Mouse (Mus musculus) heart, adult 11 months (tissue): ENCODE results near the gene Chrm1.
"Not testable (repeated sequence)": the region's sequence is repeated elsewhere in the genome, so short reads cannot be mapped to it uniquely, and the experiment has no call there.

Source experiments
- DNase-seq: peaks from one replicate; pipeline ENCODE4 v3.0.0; 2022

The Chrm1 gene

GRCm38 (mm10) chr19:8719037-8719436 lies 55.4 kb downstream of the Chrm1 start:
- not testable (repeated sequence) for DNase-seq

DNA sequence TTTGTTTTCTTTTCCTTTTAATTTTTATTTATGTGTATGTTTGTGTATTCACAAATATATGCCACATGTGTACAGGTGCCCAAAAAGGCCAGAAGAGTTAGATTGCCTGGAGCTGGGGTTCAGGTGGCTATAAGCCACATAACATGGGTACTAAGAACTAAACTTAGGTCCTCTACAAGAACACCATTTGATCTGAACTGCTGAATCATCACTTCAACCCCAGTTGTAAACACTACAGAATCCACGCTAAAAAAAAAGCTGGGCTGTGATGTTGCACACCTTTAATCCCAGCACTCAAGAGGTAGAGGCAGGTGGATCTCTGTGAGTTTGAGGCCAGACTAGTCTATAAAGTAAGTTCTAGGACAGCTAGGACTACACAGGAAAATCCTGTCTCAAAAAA lies 57.8 kb downstream of the Chrm1 start:
- no peak for DNase-seq

DNA sequence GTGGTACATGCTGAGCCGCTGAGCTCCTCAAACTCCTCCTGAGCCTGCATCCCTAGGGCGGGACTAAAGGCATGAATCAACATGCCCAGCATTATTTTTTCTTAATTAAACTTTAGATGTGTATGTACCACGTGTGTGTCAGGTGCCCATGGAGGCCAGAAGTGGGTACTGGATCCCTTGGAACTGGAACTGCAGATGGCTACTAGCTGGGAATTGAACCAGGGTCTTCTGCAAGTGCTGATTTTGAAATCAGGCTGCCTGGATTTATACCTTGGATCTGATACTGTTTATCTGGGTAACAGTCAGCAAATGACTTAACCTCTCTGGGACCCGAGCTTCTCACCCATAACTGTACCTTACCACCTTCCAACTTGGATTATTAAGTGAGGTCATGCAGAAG lies 58.4 kb downstream of the Chrm1 start:
- no peak for DNase-seq

- DNase-seq: no peak
These were observed 58.9 kb downstream of the Chrm1 start for GRCm38 (mm10) chr19:8722559-8722906.

DNA sequence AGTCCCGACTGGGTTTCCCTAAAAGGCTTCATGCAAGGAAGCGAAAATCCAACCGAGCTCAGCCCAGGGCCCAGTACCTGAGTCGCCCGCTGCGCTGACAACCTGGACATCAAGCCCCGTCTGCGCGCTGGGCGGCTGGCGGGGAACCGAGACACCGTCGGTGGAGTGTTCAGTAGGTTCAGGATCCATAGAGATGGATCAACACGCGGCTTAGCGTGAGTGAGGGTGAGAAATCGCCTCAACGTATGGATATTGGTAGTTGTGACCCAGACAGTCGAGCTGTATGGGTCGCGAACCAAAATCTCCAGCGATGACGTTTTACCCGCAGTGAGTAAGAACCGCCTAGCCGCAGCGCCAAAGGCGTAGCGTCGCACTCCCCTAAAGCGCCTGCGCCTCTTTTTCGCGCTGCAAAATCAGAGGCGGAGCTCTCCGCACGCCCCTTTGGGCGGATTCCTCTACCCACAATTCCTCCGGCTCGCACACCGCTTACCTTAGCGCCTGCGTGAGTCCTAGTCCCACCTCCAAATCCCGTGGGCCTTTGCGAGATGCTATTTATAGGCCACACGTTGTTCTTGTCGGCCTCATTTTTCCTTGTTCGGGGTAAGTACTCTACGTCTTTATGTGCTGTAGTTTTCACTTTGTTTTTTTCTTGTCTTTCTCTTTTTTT lies 59.5 kb downstream of the Chrm1 start, which contains the start of gene Slc3a2:
Gene Slc3a2, minus strand, starts transcription at position 463 of the 667 bp plus-strand sequence.
- DNase-seq: peak; percentile 100

DNA sequence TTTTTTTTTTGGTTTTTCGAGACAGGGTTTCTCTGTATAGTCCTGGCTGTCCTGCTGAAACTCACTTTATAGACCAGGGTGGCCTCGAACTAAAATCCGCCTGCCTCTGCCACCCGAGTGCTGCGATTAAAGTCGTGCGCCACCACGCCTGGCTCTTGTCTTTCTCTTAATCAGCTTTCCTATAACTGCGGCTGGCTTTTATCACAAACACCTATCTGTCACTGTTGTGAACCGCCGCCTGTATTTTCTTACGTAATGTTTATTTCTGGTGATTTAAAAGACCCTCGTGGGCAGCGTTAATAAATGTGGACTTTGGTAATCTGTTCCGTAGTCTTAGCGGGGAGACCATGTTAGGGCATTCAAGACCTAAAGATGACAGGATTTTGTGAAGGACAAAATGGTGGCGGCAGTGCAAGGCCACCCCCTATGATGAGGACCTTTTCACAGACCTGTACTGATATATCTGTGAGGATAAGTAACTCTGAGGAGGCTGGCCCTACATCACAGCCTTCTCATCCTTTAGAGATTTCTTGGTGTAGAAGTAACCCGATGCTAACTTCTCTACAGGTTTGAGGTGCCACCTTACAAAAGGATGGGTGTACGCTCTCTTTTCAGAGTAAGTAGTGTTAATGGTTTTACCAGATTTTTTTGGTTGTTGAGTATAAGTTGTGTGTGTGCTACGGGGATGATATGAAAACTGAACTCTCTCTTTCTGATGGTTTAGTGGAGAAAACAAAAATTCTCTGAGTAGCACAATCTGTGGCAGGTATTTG lies 60.2 kb downstream of the Chrm1 start:
- peak; percentile 90 for DNase-seq

DNA sequence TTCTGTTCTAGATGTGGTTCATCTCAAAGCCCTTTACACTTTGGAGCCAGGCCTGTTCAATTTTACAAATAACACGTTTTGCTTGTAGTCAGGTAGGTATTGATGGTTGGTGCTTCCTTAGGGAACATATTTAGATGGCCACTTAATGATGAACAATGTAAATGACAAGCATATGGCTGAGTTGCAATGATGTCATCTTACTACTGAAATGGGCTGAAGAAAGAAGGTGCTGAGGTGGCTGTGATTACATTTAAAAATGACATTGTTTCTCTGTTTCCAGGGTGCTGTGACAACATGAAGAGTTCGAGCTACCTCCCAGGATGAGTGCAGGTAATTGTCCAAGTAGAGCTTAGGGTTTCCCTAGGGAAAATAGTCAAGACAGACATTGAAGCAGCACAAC lies 60.8 kb downstream of the Chrm1 start:
- DNase-seq: no peak

DNA sequence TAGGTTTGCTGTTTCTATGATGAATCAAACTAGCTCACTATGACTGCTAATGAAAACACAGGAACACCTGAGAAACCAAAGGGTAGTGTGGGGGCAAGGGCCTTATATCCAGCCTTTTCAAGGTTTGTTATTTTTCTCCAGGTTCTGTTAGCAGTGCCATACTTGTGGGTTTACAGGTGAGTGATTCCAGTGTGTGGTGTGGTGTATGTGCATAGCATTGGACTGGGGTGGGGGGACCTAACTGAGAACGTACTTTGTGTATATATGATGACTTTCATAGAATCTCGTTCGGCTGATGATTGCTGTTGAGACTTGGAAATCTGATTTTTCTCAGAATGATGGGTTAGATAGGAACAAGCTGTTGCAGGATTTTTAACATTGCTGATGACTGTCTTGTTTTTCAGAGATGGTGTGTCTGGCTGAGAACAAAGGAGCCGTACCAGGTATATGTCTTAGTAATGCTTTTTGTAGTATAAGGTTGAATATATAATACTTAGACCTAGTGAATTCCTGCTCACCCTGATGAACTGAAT lies 61.6 kb downstream of the Chrm1 start:
- no peak for DNase-seq

- DNase-seq: no peak
These were observed 63.2 kb downstream of the Chrm1 start for GRCm38 (mm10) chr19:8726609-8727390.

DNA sequence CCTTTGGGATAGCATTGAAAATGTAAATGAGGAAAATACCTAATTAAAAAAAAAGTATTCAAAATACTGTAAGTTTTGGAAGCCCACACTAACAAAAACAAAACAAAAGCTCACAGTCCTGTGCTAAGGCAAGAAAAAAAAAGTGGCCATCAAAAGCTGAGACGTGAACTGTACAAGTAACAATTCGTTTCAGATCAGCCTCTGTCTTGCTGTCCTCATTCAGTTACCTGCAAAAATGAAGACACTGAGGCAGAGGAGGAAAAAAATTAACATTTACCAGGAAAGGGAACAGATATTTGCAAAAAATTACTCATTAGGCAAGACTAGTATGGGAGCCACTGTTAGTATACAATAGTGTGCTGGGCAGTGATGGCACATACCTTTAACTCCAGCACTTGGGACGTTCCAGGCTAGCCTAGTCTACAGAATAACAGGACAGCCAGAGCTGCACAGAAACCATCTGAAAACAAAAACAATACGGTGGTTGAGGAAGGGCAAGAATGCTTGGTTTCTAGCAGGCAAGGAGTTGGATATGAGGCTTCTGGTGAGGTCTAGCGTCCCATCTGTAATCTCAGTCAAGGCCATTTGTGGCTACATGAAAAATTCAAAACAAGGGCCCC lies 64.0 kb downstream of the Chrm1 start:
- DNase-seq: no peak

DNA sequence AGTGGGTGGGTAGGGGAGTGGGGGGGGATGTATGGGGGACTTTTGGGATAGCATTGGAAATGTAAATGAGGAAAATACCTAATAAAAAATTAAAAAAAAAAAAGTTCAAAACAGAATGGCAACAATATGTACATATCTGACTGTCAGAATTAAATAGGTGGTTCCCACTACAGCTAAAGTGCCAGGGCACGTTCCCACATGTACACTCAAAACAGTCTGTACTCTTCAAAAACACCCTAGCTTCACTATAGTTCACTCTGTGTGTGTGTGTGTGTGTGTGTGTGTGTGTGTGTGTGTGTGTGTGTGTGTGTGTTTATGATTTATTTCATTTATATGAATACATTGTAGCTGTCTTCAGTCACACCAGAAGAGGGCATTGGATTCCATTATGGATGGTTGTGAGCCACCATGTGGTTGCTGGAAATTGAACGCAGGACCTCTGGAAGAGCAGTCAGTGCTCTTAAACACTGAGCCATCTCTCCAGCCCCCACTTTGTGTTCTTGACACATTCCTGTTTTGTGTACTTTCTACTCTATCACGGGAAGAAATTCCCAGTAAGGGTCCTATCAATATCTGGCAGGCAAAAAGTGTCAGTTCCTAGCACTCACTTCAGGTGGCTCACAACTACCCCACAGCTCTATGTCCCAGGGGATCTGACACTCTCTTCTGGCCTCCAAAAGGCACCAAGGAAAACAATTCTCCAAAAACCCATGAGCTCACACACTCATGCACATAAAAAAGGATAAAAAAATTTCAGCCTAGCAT lies 64.9 kb downstream of the Chrm1 start:
- not testable (repeated sequence) for DNase-seq
